Mouse (Mus musculus) heart, embryonic 16.5 days (tissue): ENCODE measurements at regions not wholly inside any gene's neighbourhood (a gene's known extent, or its start where the extent isn't known, plus 50 kb on each side); places are given as distances from the start of the nearest gene placed in this dataset.
A peak's percentile ranks its signal among the peaks of the same experiment; 100 is the strongest.

Experiments used
- ATAC-seq: fragments of 200-750 bp; cut with Nextera tagmentation; replicated peaks from 2 replicates; pipeline ENCODE4 v1.8.0; 2017; ENCODE audit warnings: moderate number of reproducible peaks; ENCODE audit not compliant: insufficient read depth, low FRiP score; ENCODE audit errors: extremely low read depth
- H3K27ac ChIP-seq: fragments of 300-500 bp; sonication (generic); 2 replicates; pipeline ENCODE4 v1.5.1; 2014; ENCODE audit warnings: mild to moderate bottlenecking, low read length, control low read depth, moderate library complexity
- H3K27me3 ChIP-seq: fragments of 300-500 bp; sonication (generic); 2 replicates; pipeline ENCODE4 v1.6.1; 2014; ENCODE audit warnings: low read length, mixed read lengths; ENCODE audit not compliant: control insufficient read depth, insufficient read depth
- H3K36me3 ChIP-seq: fragments of 300-500 bp; sonication (generic); 2 replicates; pipeline ENCODE4 v1.6.1; 2014; ENCODE audit not compliant: control insufficient read depth, insufficient read depth
- H3K4me1 ChIP-seq: fragments of 300-500 bp; sonication (generic); 2 replicates; pipeline ENCODE4 v1.6.1; 2014; ENCODE audit warnings: low read length, mixed read lengths; ENCODE audit not compliant: control insufficient read depth, insufficient read depth
- H3K4me2 ChIP-seq: fragments of 300-500 bp; sonication (generic); 2 replicates; pipeline ENCODE4 v1.6.1; 2014; ENCODE audit warnings: low read depth, mild to moderate bottlenecking, control low read depth, low read length
- H3K4me3 ChIP-seq: fragments of 300-500 bp; sonication (generic); 2 replicates; pipeline ENCODE4 v1.5.1; 2014; ENCODE audit warnings: mild to moderate bottlenecking, control low read depth, low read length
- H3K9ac ChIP-seq: fragments of 300-500 bp; sonication (generic); 2 replicates; pipeline ENCODE4 v1.6.1; 2014; ENCODE audit warnings: low read length, control low read depth
- H3K9me3 ChIP-seq: fragments of 300-500 bp; sonication (generic); replicated peaks from 2 replicates; pipeline ENCODE4 v1.6.1; 2016; ENCODE audit warnings: low read length; ENCODE audit not compliant: control insufficient read depth
- WGBS: fragments of 180-500 bp; shearing (Covaris S2); extraction: QIAGEN DNeasy Blood & Tissue Kit; methylation state at CpG from one replicate; pipeline ENCODE4 v1.1.7; 2014; 5-methylcytosine and 5-hydroxymethylcytosine counted together

- no peak for ATAC-seq
- 76% methylated on average over 7 of the region's 7 CpGs for WGBS
- no peaks in the 10 kb centered on the region for H3K27me3 ChIP-seq
Observed at GRCm38 (mm10) chr16:30132086-30132485, 67.9 kb downstream of the Hes1 start.

DNA sequence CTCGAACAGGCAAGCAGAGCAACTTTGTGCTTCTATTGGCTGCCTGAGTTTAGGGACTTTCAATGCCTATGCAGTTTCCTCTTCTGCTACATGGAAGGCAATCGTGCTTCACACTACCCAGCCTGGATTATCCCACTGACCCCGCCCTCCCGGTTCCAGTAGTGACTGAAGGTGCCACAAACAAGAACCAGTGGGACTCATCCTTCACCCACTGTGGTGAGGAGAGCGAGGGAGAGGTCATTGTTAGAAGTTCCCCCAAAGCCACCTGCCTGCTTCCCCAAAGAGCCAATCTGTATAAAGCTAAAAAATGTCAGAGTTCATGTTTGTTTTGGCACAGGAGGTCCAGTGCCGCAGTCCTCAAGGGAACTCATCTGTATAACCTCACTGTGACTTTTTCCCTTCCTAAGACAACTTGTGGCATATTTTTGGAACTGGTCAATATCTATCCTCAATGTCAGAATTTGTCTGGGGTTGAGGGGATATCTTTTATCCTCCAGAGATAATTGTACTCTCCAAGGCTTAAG lies 70.5 kb downstream of the Hes1 start:
- no peak overlapping the region for H3K4me3 ChIP-seq
- 39% methylated on average over 6 of the region's 6 CpGs for WGBS
- H3K27ac ChIP-seq = no peak overlapping the region
- no peaks in the 10 kb centered on the region for H3K27me3 ChIP-seq
- no peaks in the 10 kb centered on the region for H3K4me1 ChIP-seq
- no peaks in the 10 kb centered on the region for H3K9me3 ChIP-seq
- H3K4me2 ChIP-seq = no peak overlapping the region
- H3K9ac ChIP-seq = no peak overlapping the region
- H3K36me3 ChIP-seq = no peaks in the 10 kb centered on the region
- ATAC-seq = 0 out of 2 replicates have a peak, but pooled peaks have one; percentile 14

More at GRCm38 (mm10) chr16:30132086-30132485, 67.9 kb downstream of the Hes1 start:
- Histone ChIP-seq H3K4me1 (no peaks in the 10 kb centered on the region), H3K9me3 (no peaks in the 10 kb centered on the region), H3K27ac (no peak overlapping the region), H3K36me3 (no peaks in the 10 kb centered on the region), H3K4me2 (no peak overlapping the region), H3K4me3 (no peak overlapping the region), H3K9ac (no peak overlapping the region)

DNA sequence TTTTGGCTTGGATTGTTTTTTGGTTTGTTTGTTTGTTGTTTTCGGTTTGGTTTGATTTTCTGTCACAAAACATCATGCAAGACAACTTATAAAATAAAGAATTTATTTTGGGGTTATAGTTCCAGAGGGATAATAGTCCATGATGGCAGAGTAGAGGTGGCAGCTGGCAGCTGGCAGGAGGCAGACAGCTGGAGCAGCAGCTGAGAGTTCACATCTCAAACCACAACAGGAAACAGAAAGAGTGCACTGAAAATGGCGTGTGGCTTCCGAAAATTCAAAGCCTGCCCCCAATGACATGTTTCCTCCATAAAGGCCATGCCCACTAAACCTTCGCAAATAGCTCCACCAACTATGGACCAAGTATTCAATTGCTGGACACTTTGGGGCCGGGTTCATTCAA lies 72.7 kb downstream of the Hes1 start:
- Histone ChIP-seq H3K4me3 (no peak overlapping the region), H3K9ac (no peak overlapping the region), H3K4me2 (no peak overlapping the region), H3K9me3 (no peaks in the 10 kb centered on the region), H3K4me1 (no peaks in the 10 kb centered on the region), H3K36me3 (no peaks in the 10 kb centered on the region), H3K27me3 (no peaks in the 10 kb centered on the region), H3K27ac (no peak overlapping the region)
- no peak for ATAC-seq
- 79% methylated on average over 5 of the region's 5 CpGs for WGBS

DNA sequence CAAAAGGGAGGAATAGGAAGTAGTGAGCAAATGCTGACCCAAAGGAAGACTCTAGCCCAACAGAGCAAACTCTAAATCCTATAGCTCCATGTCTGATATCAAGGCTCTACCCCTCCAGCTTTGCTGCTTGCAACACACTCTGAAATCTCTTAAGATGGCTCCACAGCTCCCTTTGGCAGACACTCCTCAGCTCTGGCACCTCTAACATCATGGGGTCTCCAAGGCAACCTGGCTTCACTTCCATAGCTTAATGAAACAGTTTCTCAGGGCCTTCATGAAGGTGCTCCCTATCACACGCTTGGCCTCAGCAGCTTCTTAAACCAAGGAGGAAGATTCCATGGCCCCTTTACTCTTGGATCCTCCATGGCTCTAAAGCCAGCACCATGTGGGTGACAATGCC lies 73.6 kb downstream of the Hes1 start:
- H3K4me3 ChIP-seq = no peak overlapping the region
- no peak overlapping the region for H3K4me2 ChIP-seq
- H3K4me1 ChIP-seq = no peaks in the 10 kb centered on the region
- H3K9ac ChIP-seq = no peak overlapping the region
- H3K36me3 ChIP-seq = no peaks in the 10 kb centered on the region
- H3K27ac ChIP-seq = no peak overlapping the region
- ATAC-seq = no peak
- peaks cover 4% of the 10 kb centered on the region; the same call in 1 of the 2 replicates for H3K27me3 ChIP-seq
- no peaks in the 10 kb centered on the region for H3K9me3 ChIP-seq
- 80% methylated on average over 1 of the region's 1 CpGs for WGBS

GRCm38 (mm10) chr16:30144818-30145464 lies 80.8 kb downstream of the Hes1 start:
- H3K9me3 ChIP-seq = peaks cover 5% of the 10 kb centered on the region; the same call in 1 of the 2 replicates
- no peaks in the 10 kb centered on the region for H3K36me3 ChIP-seq
- peak overlapping the region; percentile 54 for H3K4me2 ChIP-seq
- 17% methylated on average over 13 of the region's 13 CpGs for WGBS
- no peak overlapping the region for H3K9ac ChIP-seq
- H3K4me1 ChIP-seq = peaks cover 10% of the 10 kb centered on the region
- no peak overlapping the region for H3K27ac ChIP-seq
- ATAC-seq = no peak
- peak overlapping the region; percentile 11 for H3K4me3 ChIP-seq
- H3K27me3 ChIP-seq = peaks cover 8% of the 10 kb centered on the region

DNA sequence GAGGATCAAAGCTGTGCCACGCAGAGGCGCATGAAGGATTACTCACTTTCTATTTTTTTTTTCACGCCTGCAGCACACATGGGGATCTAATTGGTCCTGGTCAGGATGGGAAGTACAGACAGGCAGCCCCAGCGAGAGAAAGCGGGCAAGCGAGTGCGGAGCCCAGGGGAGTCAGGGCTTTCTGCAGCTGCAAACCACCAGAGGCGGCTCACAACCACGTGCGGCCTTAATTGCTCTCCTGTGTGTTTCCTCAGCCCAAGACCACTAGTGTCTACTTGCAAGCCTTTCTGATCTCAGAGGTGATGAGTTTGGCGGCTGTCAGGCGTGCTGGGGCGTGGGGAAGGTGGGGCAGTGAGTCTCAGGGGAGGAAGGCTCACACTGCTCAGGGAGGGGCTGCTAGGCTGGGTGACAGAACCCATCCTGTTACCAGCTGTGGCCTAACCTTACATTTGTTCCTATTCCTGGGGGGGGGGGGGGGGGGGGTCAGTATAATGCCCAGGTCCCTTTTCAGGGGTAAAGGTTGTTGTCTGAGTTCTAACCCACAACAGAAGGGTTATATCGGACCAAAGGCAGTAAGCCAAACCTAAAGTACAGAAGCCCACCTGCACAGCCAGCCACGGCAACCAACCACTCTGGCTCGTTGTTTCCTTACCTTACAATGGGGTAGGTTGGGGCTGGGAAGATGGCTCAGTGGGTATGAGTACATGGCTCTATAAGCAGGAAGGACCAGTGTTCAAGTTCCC lies 81.5 kb downstream of the Hes1 start:
- WGBS = 22% methylated on average over 16 of the region's 16 CpGs
- peak; percentile 63 for ATAC-seq
- H3K9ac ChIP-seq = no peak overlapping the region

GRCm38 (mm10) chr16:30146208-30146525 lies 82.0 kb downstream of the Hes1 start:
- peaks cover 10% of the 10 kb centered on the region for H3K4me1 ChIP-seq
- H3K4me2 ChIP-seq = no peak overlapping the region
- 69% methylated on average over 1 of the region's 1 CpGs for WGBS
- no peak overlapping the region for H3K9ac ChIP-seq
- H3K27me3 ChIP-seq = peaks cover 8% of the 10 kb centered on the region
- no peaks in the 10 kb centered on the region for H3K36me3 ChIP-seq
- ATAC-seq = no peak
- H3K4me3 ChIP-seq = no peak overlapping the region
- H3K9me3 ChIP-seq = peaks cover 5% of the 10 kb centered on the region; the same call in 1 of the 2 replicates
- no peak overlapping the region for H3K27ac ChIP-seq

More for the DNA sequence above, 81.5 kb downstream of the Hes1 start:
- H3K4me2 ChIP-seq = peak overlapping the region; percentile 54
- H3K27ac ChIP-seq = no peak overlapping the region
- peaks cover 8% of the 10 kb centered on the region for H3K27me3 ChIP-seq
- peaks cover 5% of the 10 kb centered on the region; the same call in 1 of the 2 replicates for H3K9me3 ChIP-seq
- H3K4me3 ChIP-seq = peak overlapping the region; percentile 11
- no peaks in the 10 kb centered on the region for H3K36me3 ChIP-seq
- H3K4me1 ChIP-seq = peaks cover 10% of the 10 kb centered on the region

GRCm38 (mm10) chr16:30147296-30147695 lies 83.1 kb downstream of the Hes1 start:
- Histone ChIP-seq H3K27ac (no peak overlapping the region), H3K27me3 (peaks cover 6% of the 10 kb centered on the region), H3K4me2 (no peak overlapping the region), H3K4me1 (peaks cover 10% of the 10 kb centered on the region), H3K36me3 (no peaks in the 10 kb centered on the region), H3K4me3 (no peak overlapping the region), H3K9ac (no peak overlapping the region), H3K9me3 (peaks cover 5% of the 10 kb centered on the region; the same call in 1 of the 2 replicates)
- no peak for ATAC-seq
- 89% methylated on average over 4 of the region's 4 CpGs for WGBS

GRCm38 (mm10) chr16:30151104-30151503 lies 86.9 kb downstream of the Hes1 start:
- Histone ChIP-seq H3K9me3 (peaks cover 5% of the 10 kb centered on the region; the same call in 1 of the 2 replicates), H3K4me1 (no peaks in the 10 kb centered on the region), H3K27me3 (no peaks in the 10 kb centered on the region), H3K4me3 (no peak overlapping the region), H3K27ac (no peak overlapping the region), H3K36me3 (no peaks in the 10 kb centered on the region), H3K9ac (no peak overlapping the region), H3K4me2 (no peak overlapping the region)
- WGBS = 43% methylated on average over 3 of the region's 3 CpGs
- no peak for ATAC-seq
